Mouse (Mus musculus) CH12.LX (cell line): ENCODE results near the gene Lama1. TPM values are rescaled to one million over a fixed set of nuclear protein-coding genes. Genes with fewer than 3 reads are reported as not detected.

Experiments used
- DNase-seq: peaks from one replicate; pipeline ENCODE4 v3.0.0-alpha.2; 2013; ENCODE audit errors: extremely low read depth
- H3K27ac ChIP-seq: 2 replicates; pipeline ENCODE4 v1.5.1; 2012; ENCODE audit warnings: low read depth, mild to moderate bottlenecking, control low read depth, moderate library complexity; ENCODE audit not compliant: insufficient read depth
- H3K27me3 ChIP-seq: replicated peaks from 2 replicates; pipeline ENCODE3; 2012; ENCODE audit warnings: inconsistent platforms
- H3K36me3 ChIP-seq, 2 experiments: replicated peaks in 1 of 2; 2 replicates each; pipeline versions ENCODE3 to v1.6.1; 2012; ENCODE audit warnings: inconsistent platforms in 1 of 2, low read length in 1 of 2, mild to moderate bottlenecking in 1 of 2, mixed read lengths in 1 of 2, moderate library complexity in 1 of 2; ENCODE audit not compliant: control insufficient read depth in 1 of 2, insufficient read depth in 1 of 2
- H3K4me1 ChIP-seq, 2 experiments: 2 replicates each; pipeline ENCODE4 v1.6.1; 2012; ENCODE audit warnings: inconsistent platforms in 1 of 2, moderate library complexity in 1 of 2; ENCODE audit not compliant: insufficient read depth in 2 of 2, control insufficient read depth in 1 of 2
- H3K4me2 ChIP-seq: 2 replicates; pipeline ENCODE4 v1.6.1; 2012; ENCODE audit warnings: low read depth, mild to moderate bottlenecking, control low read depth; ENCODE audit not compliant: poor library complexity, insufficient read depth, severe bottlenecking
- H3K4me3 ChIP-seq, 3 experiments: fragments of 150-350 bp in 1 of 3; sonication (generic) in 1 of 3; replicated peaks in 1 of 3; 2 replicates each; pipeline versions ENCODE3 to v1.5.1; 2011 to 2012; ENCODE audit warnings: low read depth in 2 of 3, low read length in 2 of 3, mild to moderate bottlenecking in 2 of 3, moderate library complexity in 2 of 3, control low read depth in 1 of 3, improper control_type of control experiment in 1 of 3, inconsistent platforms in 1 of 3, mixed read lengths in 1 of 3; ENCODE audit not compliant: poor library complexity in 1 of 3
- H3K79me2 ChIP-seq: replicated peaks from 2 replicates; pipeline ENCODE4 v1.6.1; 2012; ENCODE audit warnings: mild to moderate bottlenecking, moderate library complexity; ENCODE audit not compliant: control insufficient read depth, poor library complexity, insufficient read depth, severe bottlenecking; ENCODE audit errors: extremely low read depth
- H3K9ac ChIP-seq: 2 replicates; pipeline ENCODE4 v1.6.1; 2012; ENCODE audit warnings: low read depth, mild to moderate bottlenecking, control low read depth, moderate library complexity; ENCODE audit not compliant: insufficient read depth
- H3K9me3 ChIP-seq: replicated peaks from 2 replicates; pipeline ENCODE3; 2012; ENCODE audit warnings: low read length, inconsistent platforms, mixed read lengths
- CHD2 ChIP-seq: IDR thresholded peaks from 2 replicates; pipeline ENCODE4 v1.6.1; 2011; ENCODE audit warnings: low read length, improper control_type of control experiment
- E2F4 ChIP-seq: IDR thresholded peaks from 2 replicates; pipeline ENCODE4 v1.6.1; 2011; ENCODE audit warnings: low read depth, low read length, improper control_type of control experiment; ENCODE audit not compliant: insufficient replicate concordance
- GABPA ChIP-seq: IDR thresholded peaks from 2 replicates; pipeline ENCODE4 v1.6.1; 2012; ENCODE audit warnings: low read depth, low read length, improper control_type of control experiment, inconsistent platforms; ENCODE audit not compliant: insufficient replicate concordance
- HCFC1 ChIP-seq: IDR thresholded peaks from 2 replicates; pipeline ENCODE4 v1.6.1; 2012; ENCODE audit warnings: low read depth, mild to moderate bottlenecking, inconsistent platforms, low read length, improper control_type of control experiment
- IRF4 ChIP-seq: IDR thresholded peaks from 2 replicates; pipeline ENCODE4 v1.6.1; 2014; ENCODE audit warnings: low read depth, mild to moderate bottlenecking, inconsistent platforms, low read length, improper control_type of control experiment
- JUND ChIP-seq: conservative IDR thresholded peaks from 2 replicates; pipeline ENCODE4 v1.6.1; 2011; ENCODE audit warnings: low read depth, low read length, improper control_type of control experiment
- NELFE ChIP-seq: IDR thresholded peaks from 2 replicates; pipeline ENCODE4 v1.6.1; 2011; ENCODE audit warnings: low read depth, low read length, improper control_type of control experiment
- PAX5 ChIP-seq: IDR thresholded peaks from 2 replicates; pipeline ENCODE4 v1.6.1; 2012; ENCODE audit warnings: low read length, inconsistent platforms, mixed read lengths
- POLR2A ChIP-seq: IDR thresholded peaks from 2 replicates; pipeline ENCODE4 v1.6.1; 2011; ENCODE audit warnings: low read depth, mild to moderate bottlenecking, improper control_type of control experiment, low read length
- RAD21 ChIP-seq: IDR thresholded peaks from 2 replicates; pipeline ENCODE4 v1.6.1; 2011; ENCODE audit warnings: low read depth, mild to moderate bottlenecking, low read length, improper control_type of control experiment, moderate library complexity
- SMC3 ChIP-seq: IDR thresholded peaks from 2 replicates; pipeline ENCODE4 v1.6.1; 2011; ENCODE audit warnings: low read depth, low read length, improper control_type of control experiment
- TBP ChIP-seq: conservative IDR thresholded peaks from 2 replicates; pipeline ENCODE4 v1.6.1; 2011; ENCODE audit warnings: low read depth, low read length, improper control_type of control experiment
- TCF12 ChIP-seq: IDR thresholded peaks from 2 replicates; pipeline ENCODE4 v1.6.1; 2014; ENCODE audit warnings: low read depth, mild to moderate bottlenecking, inconsistent platforms, low read length, improper control_type of control experiment
- USF1 ChIP-seq: IDR thresholded peaks from 2 replicates; pipeline ENCODE4 v1.6.1; 2014; ENCODE audit warnings: low read depth, mild to moderate bottlenecking, inconsistent platforms, low read length, improper control_type of control experiment
- USF2 ChIP-seq: conservative IDR thresholded peaks from 2 replicates; pipeline ENCODE4 v1.6.1; 2011; ENCODE audit warnings: low read depth, low read length, improper control_type of control experiment
- ZKSCAN1 ChIP-seq: IDR thresholded peaks from 2 replicates; pipeline ENCODE4 v1.6.1; 2012; ENCODE audit warnings: low read depth, inconsistent platforms, low read length, improper control_type of control experiment, borderline replicate concordance
- ZMIZ1 ChIP-seq: IDR thresholded peaks from 2 replicates; pipeline ENCODE4 v1.6.1; 2012; ENCODE audit warnings: low read depth, mild to moderate bottlenecking, inconsistent platforms, low read length, improper control_type of control experiment
- ZNF384 ChIP-seq: IDR thresholded peaks from 2 replicates; pipeline ENCODE4 v1.6.1; 2012; ENCODE audit warnings: low read depth, low read length, improper control_type of control experiment, inconsistent platforms
- dilution Hi-C: fragments of 300-500 bp; cut with MboI; formaldehyde crosslinking; loops from 2 replicates; pipeline ENCODE4 v1.14.3; 2020; ENCODE audit warnings: low sequenced_read_pairs; ENCODE audit not compliant: extremely low pct_unique_long_range_greater_than_20kb, extremely low pct_ligation_motif_present
- in situ Hi-C: fragments of 300-500 bp; cut with MboI; formaldehyde crosslinking; loops from 3 replicates; pipeline ENCODE4 v1.14.3; 2019; ENCODE audit warnings: low sequenced_read_pairs, low pct_ligation_motif_present, low pct_unique_long_range_greater_than_20kb, mixed read lengths
- polyA plus RNA-seq: library from polyadenylated mRNA; unstranded; fragments of >175 nt; gene quantifications from 2 replicates; pipeline ENCODE4 v1.2.1, GENCODE M21; 2012; ENCODE audit warnings: low read depth; ENCODE audit not compliant: insufficient read length
- total RNA-seq, 2 experiments: library from RNA; depleted of rRNA; stranded (reverse); fragments of 300-350 nt in 1 of 2; fragments of >200 nt in 1 of 2; gene quantifications; 2 replicates each; pipeline ENCODE4 v1.2.3; 2012 to 2014

The Lama1 gene
- total and polyA plus RNA-seq, 3 experiments = not detected

DNA sequence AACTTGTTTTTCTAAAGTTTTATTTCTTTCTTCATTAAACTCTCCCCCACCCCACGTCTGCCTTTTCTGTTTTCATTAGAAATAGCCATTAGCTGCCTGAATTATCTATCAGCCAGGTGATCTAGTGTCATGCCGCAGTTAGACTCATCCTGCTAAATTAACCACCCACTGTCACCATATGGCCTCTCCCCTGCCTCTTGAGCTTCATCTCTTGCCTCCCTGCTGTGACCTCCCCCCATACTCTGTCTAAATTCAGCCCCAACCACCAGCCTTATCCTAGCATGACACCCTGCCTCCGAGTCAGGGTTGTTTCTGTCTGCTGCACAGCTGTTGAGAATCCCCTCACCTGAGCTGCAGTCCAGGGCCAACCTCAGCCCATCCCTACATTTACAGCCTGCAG, 5.9 kb downstream of the Lama1 start:
- Histone ChIP-seq H3K9me3 (peaks cover 79% of the 10 kb centered on the region), H3K27me3 (no peaks in the 10 kb centered on the region), H3K4me3 (no peak overlapping the region), H3K9ac (no peak overlapping the region), H3K4me1 (no peaks in the 10 kb centered on the region), H3K4me2 (no peak overlapping the region), H3K27ac (no peak overlapping the region), H3K79me2 (no peaks in the 10 kb centered on the region), H3K36me3 (no peaks in the 10 kb centered on the region)
- in situ Hi-C loops (no loop called here), dilution Hi-C loops (no loop called here)
- TF ChIP-seq TCF12 (no peak), E2F4 (no peak), USF1 (no peak), CHD2 (no peak), JUND (no peak), SMC3 (no peak), ZMIZ1 (no peak), GABPA (no peak), RAD21 (no peak), ZNF384 (no peak), PAX5 (no peak)
- no peak for DNase-seq

DNA sequence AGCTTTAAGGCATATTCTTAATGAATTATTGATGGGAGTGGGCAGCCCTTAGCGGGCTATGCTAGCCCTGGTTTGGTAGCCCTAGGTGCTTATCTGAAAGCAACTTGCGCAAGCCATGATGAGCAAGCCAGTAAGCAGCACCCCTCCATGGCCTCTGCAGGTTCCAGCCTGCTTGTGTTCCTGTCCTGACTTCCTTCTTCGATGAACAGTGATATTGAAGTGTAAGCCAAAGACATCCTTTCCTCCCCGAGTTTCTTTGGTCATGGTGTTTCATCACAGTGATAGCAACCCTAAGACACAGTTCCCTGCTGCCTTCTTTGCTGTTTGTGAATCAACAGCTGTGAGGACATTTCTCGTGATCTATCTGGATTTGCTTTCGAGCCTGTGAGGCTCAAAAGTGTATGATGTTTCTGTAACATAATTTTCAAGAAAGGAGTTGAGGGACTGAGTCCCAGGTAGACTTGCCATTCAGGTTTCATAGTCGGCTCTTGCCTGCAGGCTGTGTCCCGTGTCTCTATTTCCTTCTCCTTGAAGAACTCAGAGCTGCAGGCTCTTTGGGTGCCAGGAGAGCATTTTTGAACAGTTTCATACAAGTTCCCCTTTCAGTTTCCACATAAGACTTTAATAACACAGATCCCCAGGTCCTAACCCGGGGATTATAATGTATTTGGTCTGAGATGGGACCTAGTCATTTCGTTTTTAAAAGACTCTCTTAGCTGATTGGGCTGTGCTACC, 8.1 kb downstream of the Lama1 start:
- H3K4me2 ChIP-seq = no peak overlapping the region
- H3K9ac ChIP-seq = no peak overlapping the region
- TF ChIP-seq IRF4 = no peak
- no peak for TF ChIP-seq NELFE
- no peak for TF ChIP-seq HCFC1
- TF ChIP-seq TBP = no peak
- no peak for TF ChIP-seq USF2
- TF ChIP-seq CHD2 = no peak
- no peak for TF ChIP-seq POLR2A
- TF ChIP-seq ZKSCAN1 = no peak
- H3K4me3 ChIP-seq = no peak overlapping the region
- peaks cover 78% of the 10 kb centered on the region for H3K9me3 ChIP-seq
- H3K79me2 ChIP-seq = no peaks in the 10 kb centered on the region
- H3K36me3 ChIP-seq = no peaks in the 10 kb centered on the region
- dilution Hi-C loops (no loop called here), in situ Hi-C loops (no loop called here)
- H3K27me3 ChIP-seq = no peaks in the 10 kb centered on the region
- no peaks in the 10 kb centered on the region for H3K4me1 ChIP-seq
- DNase-seq = no peak
- no peak overlapping the region for H3K27ac ChIP-seq
